Mouse (Mus musculus): ENCODE results near the gene Olfr464. TPM values are rescaled to one million over a fixed set of nuclear protein-coding genes. Genes with fewer than 3 reads are reported as not detected.

Gene Olfr464
- polyA plus RNA-seq, 1 experiment from 2014 or later, result 0.25 TPM

Other genes with a start within 250 kb of the Olfr464 start
- gene Supt4a, start 183.4 kb downstream of the Olfr464 start, polyA plus RNA-seq (2015; fragmentation: Nextera tagmentation; extraction: Ambion mirVana), result 136 and 137 TPM in 2 replicates
- 65.8 and 72.5 TPM in 2 replicates for gene Tspoap1, start 160.4 kb downstream of the Olfr464 start, polyA plus RNA-seq (2015; fragmentation: Nextera tagmentation; extraction: Ambion mirVana)
- gene Mpo, start 127.4 kb downstream of the Olfr464 start, polyA plus RNA-seq (2015; fragmentation: Nextera tagmentation; extraction: Ambion mirVana), result 0.12 and 1.2 TPM in 2 replicates
- gene Lpo, start 92.7 kb downstream of the Olfr464 start, polyA plus RNA-seq (2015; fragmentation: Nextera tagmentation; extraction: Ambion mirVana), result 1.5 and 1.8 TPM in 2 replicates
- gene Mks1, start 67.8 kb downstream of the Olfr464 start, polyA plus RNA-seq (2015; fragmentation: Nextera tagmentation; extraction: Ambion mirVana), result 12.1 and 12.8 TPM in 2 replicates
- 0.36 TPM in 2 replicates for gene Epx, start 45.4 kb downstream of the Olfr464 start, polyA plus RNA-seq (2015; fragmentation: Nextera tagmentation; extraction: Ambion mirVana)
- gene Olfr462, start 28.7 kb downstream of the Olfr464 start, polyA plus RNA-seq (2015; fragmentation: Nextera tagmentation; extraction: Ambion mirVana), result not detected in 2 replicates
- gene Olfr463, start 23.6 kb downstream of the Olfr464 start, polyA plus RNA-seq (2015; fragmentation: Nextera tagmentation; extraction: Ambion mirVana), result not detected in 2 replicates
- gene Dynll2, start 66.6 kb upstream of the Olfr464 start, polyA plus RNA-seq (2015; fragmentation: Nextera tagmentation; extraction: Ambion mirVana), result 65.3 and 65.8 TPM in 2 replicates
- gene Srsf1, start 126.4 kb upstream of the Olfr464 start, polyA plus RNA-seq (2015; fragmentation: Nextera tagmentation; extraction: Ambion mirVana), result 229 and 241 TPM in 2 replicates
- 50.6 and 52.2 TPM in 2 replicates for gene Vezf1, start 147.3 kb upstream of the Olfr464 start, polyA plus RNA-seq (2015; fragmentation: Nextera tagmentation; extraction: Ambion mirVana)
- 50.2 and 54.6 TPM in 2 replicates for gene Cuedc1, start 177.1 kb upstream of the Olfr464 start, polyA plus RNA-seq (2015; fragmentation: Nextera tagmentation; extraction: Ambion mirVana)